Mouse (Mus musculus) C2C12 (cell line): ENCODE results near the gene Hsd3b7.

Experiments
- CEBPB ChIP-seq: IDR thresholded peaks from one replicate; pipeline ENCODE4 v1.6.1; 2011; ENCODE audit warnings: low read depth, mild to moderate bottlenecking, control low read depth, moderate library complexity
- CTCF ChIP-seq: IDR thresholded peaks from one replicate; pipeline ENCODE4 v1.5.1; 2011; ENCODE audit not compliant: control insufficient read depth, insufficient read depth, insufficient read length
- MAX ChIP-seq: IDR thresholded peaks from one replicate; pipeline ENCODE4 v1.6.1; 2011; ENCODE audit warnings: mild to moderate bottlenecking, control low read depth
- MYOD1 ChIP-seq: IDR thresholded peaks from one replicate; pipeline ENCODE4 v1.6.1; 2011; ENCODE audit warnings: low read depth; ENCODE audit not compliant: control insufficient read depth, insufficient read length
- MYOG ChIP-seq: IDR thresholded peaks from one replicate; pipeline ENCODE4 v1.6.1; 2011; ENCODE audit not compliant: control insufficient read depth, insufficient read length; ENCODE audit errors: extremely low read depth
- USF1 ChIP-seq: IDR thresholded peaks from one replicate; pipeline ENCODE4 v1.6.1; 2011; ENCODE audit warnings: low read depth, mild to moderate bottlenecking, control low read depth, moderate library complexity

GRCm38 (mm10) chr7:127763642-127764041 is 36.8 kb upstream of the Hsd3b7 start:
- TF ChIP-seq CTCF (no peak), CEBPB (no peak), MAX (no peak), USF1 (no peak), MYOG (no peak), MYOD1 (no peak)
